Mouse (Mus musculus): ENCODE data around the gene Rnd2. TPM values are rescaled to one million over a fixed set of nuclear protein-coding genes. Genes with fewer than 3 reads are reported as not detected.

Rnd2 gene
- total and polyA plus RNA-seq, 3 experiments: 1.4 to 4.5 (median 2.8) TPM

DNA sequence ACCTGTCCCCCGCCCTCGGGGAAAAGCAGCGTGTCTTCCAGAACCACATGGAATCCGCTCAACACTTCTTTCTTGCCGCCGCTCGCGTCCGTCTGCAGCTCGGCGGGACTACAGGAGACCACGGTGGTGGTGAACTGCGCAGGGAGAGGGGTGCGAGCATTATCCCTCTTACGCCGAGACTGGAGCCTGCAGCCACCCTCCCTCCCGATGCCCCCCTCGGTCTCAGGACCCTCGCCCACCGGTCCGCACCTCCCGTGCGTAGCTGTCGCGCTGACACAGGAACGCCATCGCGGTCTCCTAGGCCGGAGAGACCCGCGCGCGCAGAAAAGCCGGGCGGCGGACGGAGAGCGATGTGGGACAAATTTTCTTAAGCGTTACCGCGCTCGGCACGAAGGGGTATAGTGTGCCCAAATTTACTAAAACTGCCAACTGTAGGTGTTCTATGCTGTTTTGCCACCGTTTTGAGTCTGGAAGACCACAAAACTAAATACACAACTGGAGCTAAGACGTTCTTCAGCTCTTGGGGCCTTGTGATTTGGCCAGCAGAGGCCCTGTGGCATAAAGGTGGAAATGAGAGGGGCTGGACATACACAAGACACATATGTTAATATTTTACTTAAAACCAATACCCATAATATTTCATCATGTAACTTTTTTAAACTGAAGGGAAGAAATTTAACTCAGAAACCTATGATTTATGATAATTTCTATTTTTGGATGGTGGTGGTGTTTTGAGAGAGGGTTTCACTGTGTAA is 47.5 kb upstream of the Rnd2 start, which contains the start of gene Aarsd1:
Gene Aarsd1, minus strand, starts transcription at position 515 of the 755 bp plus-strand sequence.
- peaks cover 13 to 24% of the 10 kb centered on the region in 2 experiments for H3K36me3 ChIP-seq (replicated peaks in 1 of 2; ENCODE audit: control insufficient read depth in 1 of 2, insufficient read depth in 1 of 2, low read length in 1 of 2)
- in situ Hi-C loops (cut with MboI; ENCODE audit: low pct_ligation_motif_present, low pct_unique_long_range_greater_than_20kb, low sequenced_read_pairs): no loop called here
- peak within 1 kb of the TSS; percentile 76 to 94 (median 78) for H3K4me3 ChIP-seq (replicated peaks in 1 of 3; ENCODE audit: low read depth in 2 of 3, low read length in 2 of 3, poor library complexity in 1 of 3)
- DNase-seq (ENCODE audit: extremely low read depth): peak; percentile 84
- H3K27me3 ChIP-seq (replicated peaks): no peaks in the 10 kb centered on the region
- no peaks in the 10 kb centered on the region for H3K9me3 ChIP-seq (replicated peaks; ENCODE audit: low read length)
- H3K9ac ChIP-seq (ENCODE audit: insufficient read depth, low read depth): peak within 1 kb of the TSS; percentile 65
- peaks cover 0 to 27% of the 10 kb centered on the region in 2 experiments; a peak in 2 of 4 replicates for H3K4me1 ChIP-seq (ENCODE audit: control insufficient read depth in 1 of 2, insufficient read depth in 2 of 2)
- dilution Hi-C loops (cut with MboI; ENCODE audit: extremely low pct_ligation_motif_present, extremely low pct_unique_long_range_greater_than_20kb, low sequenced_read_pairs): no loop called here
- H3K79me2 ChIP-seq (replicated peaks; ENCODE audit: control insufficient read depth, extremely low read depth, insufficient read depth, poor library complexity, severe bottlenecking): peaks cover 12% of the 10 kb centered on the region
- H3K27ac ChIP-seq (ENCODE audit: insufficient read depth, low read depth): peak within 1 kb of the TSS; percentile 44
- H3K4me2 ChIP-seq (ENCODE audit: insufficient read depth, low read depth, poor library complexity, severe bottlenecking): peak within 1 kb of the TSS; percentile 90
- TF ChIP-seq CHD2 (IDR thresholded peaks at IDR 0.05; ENCODE audit: low read length) (0 out of 2 replicates have a peak, but pooled peaks have one; percentile 33), EP300 (IDR thresholded peaks at IDR 0.05; ENCODE audit: low read length) (peak; percentile 43; the same call in 1 of the 2 replicates), MAZ (IDR thresholded peaks at IDR 0.05; ENCODE audit: low read depth, low read length) (no peak), POLR2AphosphoS2 (IDR thresholded peaks at IDR 0.05; ENCODE audit: low read depth, low read length) (peak; percentile 87; the same call in 1 of the 2 replicates), MEF2A (IDR thresholded peaks at IDR 0.05; ENCODE audit: borderline replicate concordance, low read depth, low read length) (peak; percentile 48), SIN3A (IDR thresholded peaks at IDR 0.05; ENCODE audit: low read length) (peak; percentile 81), UBTF (IDR thresholded peaks at IDR 0.05; ENCODE audit: low read depth, low read length) (0 out of 2 replicates have a peak, but pooled peaks have one; percentile 72), JUND (conservative IDR thresholded peaks at IDR 0.05; ENCODE audit: low read depth, low read length) (peak; percentile 37), ZMIZ1 (IDR thresholded peaks at IDR 0.05; ENCODE audit: low read depth, low read length) (peak; percentile 63), RAD21 (IDR thresholded peaks at IDR 0.05; ENCODE audit: low read depth, low read length) (no peak), GABPA (IDR thresholded peaks at IDR 0.05; ENCODE audit: insufficient replicate concordance, low read depth, low read length) (no peak; the same call in 1 of the 2 replicates), TCF12 (IDR thresholded peaks at IDR 0.05; ENCODE audit: low read depth, low read length) (peak; percentile 81), MAFK (IDR thresholded peaks at IDR 0.05; ENCODE audit: insufficient replicate concordance, low read length) (0 out of 2 replicates have a peak, but pooled peaks have one; percentile 6), ZNF384 (IDR thresholded peaks at IDR 0.05; ENCODE audit: low read depth, low read length) (no peak), IRF4 (IDR thresholded peaks at IDR 0.05; ENCODE audit: low read depth, low read length) (peak; percentile 34; the same call in 1 of the 2 replicates), ELF1 (IDR thresholded peaks at IDR 0.05; ENCODE audit: low read depth, low read length) (peak; percentile 63; the same call in 1 of the 2 replicates), ETS1 (conservative IDR thresholded peaks at IDR 0.05; ENCODE audit: low read depth, low read length) (no peak), SMC3 (IDR thresholded peaks at IDR 0.05; ENCODE audit: low read depth, low read length) (no peak), ZKSCAN1 (IDR thresholded peaks at IDR 0.05; ENCODE audit: borderline replicate concordance, low read depth, low read length) (no peak; the same call in 1 of the 2 replicates), MXI1 (IDR thresholded peaks at IDR 0.05; ENCODE audit: low read depth, low read length) (peak; percentile 85), RCOR1 (conservative IDR thresholded peaks at IDR 0.05; ENCODE audit: low read depth, low read length) (0 out of 2 replicates have a peak, but pooled peaks have one; percentile 53), E2F4 (IDR thresholded peaks at IDR 0.05; ENCODE audit: insufficient replicate concordance, low read depth, low read length) (peak; percentile 88; the same call in 1 of the 2 replicates), NRF1 (IDR thresholded peaks at IDR 0.05; ENCODE audit: low read depth, low read length) (peak; percentile 83), MYC (IDR thresholded peaks at IDR 0.05; ENCODE audit: low read depth, low read length) (0 out of 2 replicates have a peak, but pooled peaks have one; percentile 52), MAX (IDR thresholded peaks at IDR 0.05; ENCODE audit: low read length) (peak; percentile 79), CTCF (conservative IDR thresholded peaks at IDR 0.05 in 1 of 2, IDR thresholded peaks at IDR 0.05 in 1 of 2; ENCODE audit: low read depth in 2 of 2, low read length in 2 of 2) (0 out of 4 replicates have a peak, but pooled peaks of 1 of the 2 experiments have one; percentile 1), POLR2A (IDR thresholded peaks at IDR 0.05; ENCODE audit: low read depth, low read length) (peak; percentile 88), JUN (IDR thresholded peaks at IDR 0.05; ENCODE audit: insufficient read depth, low read depth, low read length) (no peak), CHD1 (IDR thresholded peaks at IDR 0.05; ENCODE audit: low read depth, low read length) (peak; percentile 75), KAT2A (IDR thresholded peaks at IDR 0.05; ENCODE audit: insufficient replicate concordance, low read length) (peak; percentile 80; the same call in 1 of the 2 replicates), NELFE (IDR thresholded peaks at IDR 0.05; ENCODE audit: low read depth, low read length) (peak; percentile 67), HCFC1 (IDR thresholded peaks at IDR 0.05; ENCODE audit: low read depth, low read length) (peak; percentile 88), TBP (conservative IDR thresholded peaks at IDR 0.05; ENCODE audit: low read depth, low read length) (peak; percentile 53; the same call in 1 of the 2 replicates), USF1 (IDR thresholded peaks at IDR 0.05; ENCODE audit: low read depth, low read length) (no peak), ZC3H11A (IDR thresholded peaks at IDR 0.05; ENCODE audit: low read depth, low read length) (no peak), USF2 (conservative IDR thresholded peaks at IDR 0.05; ENCODE audit: low read depth, low read length) (no peak), BHLHE40 (IDR thresholded peaks at IDR 0.05; ENCODE audit: low read depth, low read length) (0 out of 2 replicates have a peak, but pooled peaks have one; percentile 30)
